In the genomic region with DNA sequence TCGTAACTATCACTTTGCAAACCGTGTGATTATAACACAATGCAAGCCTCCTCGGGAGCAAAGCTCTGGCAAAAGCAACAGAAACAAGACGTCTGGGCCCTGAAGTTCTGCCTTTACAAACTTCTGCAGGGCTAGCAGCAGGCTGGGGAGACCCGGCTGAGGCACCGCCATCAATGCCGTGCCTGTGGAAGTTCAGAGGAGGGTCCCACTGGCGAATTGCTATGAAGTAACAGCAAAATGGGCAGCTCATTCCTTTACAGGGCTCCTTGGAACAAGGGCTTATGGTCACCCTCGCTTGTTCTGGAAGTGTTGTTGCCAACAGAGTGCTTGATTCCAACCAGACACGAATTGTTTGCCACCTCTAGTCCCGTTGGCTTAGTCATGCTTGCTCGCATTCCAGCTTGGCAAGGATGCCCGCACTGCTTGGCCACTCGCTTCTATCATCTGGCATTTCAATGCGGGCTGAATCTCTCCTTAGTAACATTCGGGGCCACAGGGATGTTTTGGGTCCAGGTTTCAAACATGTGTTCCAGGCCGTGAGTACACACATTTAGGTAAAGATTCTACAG, we compare ENCODE assay signal across 11 mouse cellular contexts. TPM values are rescaled to one million over a fixed set of nuclear protein-coding genes. Genes with fewer than 3 reads are reported as not detected.
DNase-seq lines count a peak whose midpoint lies in the region; ATAC-seq and TF ChIP-seq lines count a peak whose summit lies in the region.
"Had no signal": no experiment of that assay in that cellular context is flagged by ENCODE, and none has a peak within 500 bp of the region (broad histone marks: within the 10 kb centered on the region; RNA-seq: fewer than 3 reads in every experiment).

No protein-coding gene starts in this region.

- H3K27me3 ChIP-seq in hindbrain, postnatal 0 days (ENCODE audit: insufficient read depth, low read length): no peaks in the 10 kb centered on the region
- no peaks in the 10 kb centered on the region for H3K27me3 ChIP-seq in hindbrain, embryonic 14.5 days (ENCODE audit: control insufficient read depth, insufficient read depth, low read length)

- no peaks in the 10 kb centered on the region for H3K9me3 ChIP-seq in hindbrain, postnatal 0 days (ENCODE audit: low read length)
- H3K9me3 ChIP-seq in hindbrain, embryonic 14.5 days (ENCODE audit: control insufficient read depth, low read length): no peaks in the 10 kb centered on the region

- no peaks in the 10 kb centered on the region for H3K36me3 ChIP-seq in hindbrain, postnatal 0 days (ENCODE audit: insufficient read depth, low read length)
- H3K36me3 ChIP-seq in hindbrain, embryonic 14.5 days (replicated peaks; ENCODE audit: control insufficient read depth, insufficient read depth): no peaks in the 10 kb centered on the region
- H3K36me3 ChIP-seq: G1E had no signal

- ATAC-seq in hindbrain, postnatal 0 days: peak; percentile 70
- ATAC-seq in hindbrain, embryonic 14.5 days (ENCODE audit: low FRiP score): no peak

- 49% methylated on average over 17 of the region's 17 CpGs for WGBS in hindbrain, postnatal 0 days
- 72% methylated on average over 17 of the region's 17 CpGs for WGBS in hindbrain, embryonic 14.5 days

- TF ChIP-seq CTCF in hindbrain, postnatal 0 days (IDR thresholded peaks at IDR 0.05; ENCODE audit: low read depth): no peak
- no peak for TF ChIP-seq CTCF in brain, embryonic 14.5 days (IDR thresholded peaks at IDR 0.05; ENCODE audit: borderline replicate concordance, extremely low read depth, insufficient read depth, insufficient read length)
- no peak for TF ChIP-seq CTCF in gastrocnemius, adult 2 months (IDR thresholded peaks at IDR 0.05)

- H3K4me2 ChIP-seq in hindbrain, postnatal 0 days (ENCODE audit: low read depth, low read length): peak overlapping the region; percentile 31; the same call in 1 of the 2 replicates
- no peak overlapping the region for H3K4me2 ChIP-seq in hindbrain, embryonic 14.5 days (replicated peaks)
- H3K4me2 ChIP-seq: lung, embryonic 14.5 days had no signal

- H3K9ac ChIP-seq in hindbrain, postnatal 0 days (replicated peaks; ENCODE audit: low read length): no peak overlapping the region
- no peak overlapping the region for H3K9ac ChIP-seq in hindbrain, embryonic 14.5 days
- H3K9ac ChIP-seq: lung, embryonic 14.5 days had no signal

- H3K27ac ChIP-seq in hindbrain, postnatal 0 days: no peak overlapping the region
- no peak overlapping the region for H3K27ac ChIP-seq in hindbrain, embryonic 14.5 days
- no peak overlapping the region for H3K27ac ChIP-seq in gastrocnemius, adult 2 months

- no peaks in the 10 kb centered on the region for H3K4me1 ChIP-seq in hindbrain, postnatal 0 days (ENCODE audit: insufficient read depth, low read length)
- no peaks in the 10 kb centered on the region for H3K4me1 ChIP-seq in hindbrain, embryonic 14.5 days (replicated peaks; ENCODE audit: control insufficient read depth, insufficient read depth, low read length)

- no peak for TF ChIP-seq POLR2A in brain, embryonic 14.5 days (IDR thresholded peaks at IDR 0.05; ENCODE audit: borderline replicate concordance, extremely low read depth, insufficient read depth, insufficient read length, poor library complexity, severe bottlenecking)

- peak; percentile 59 for DNase-seq in hindbrain, postnatal 0 days (ENCODE audit: low spot score)
- DNase-seq in hindbrain, embryonic 14.5 days (ENCODE audit: low spot score): no peak
- peak; percentile 56 for DNase-seq in brain, embryonic 14.5 days (ENCODE audit: low read depth)
- peak; percentile 77 for DNase-seq in gastrocnemius, adult 2 months
- DNase-seq in left cerebral cortex, postnatal 4 days: peak; percentile 66
- DNase-seq in MN1 (ENCODE audit: low spot score): no peak
- DNase-seq in embryo, embryonic 11 days: no peak
- DNase-seq in embryo, embryonic 9.5 days (ENCODE audit: extremely low spot score): no peak

- H3K4me3 ChIP-seq in hindbrain, postnatal 0 days (ENCODE audit: low read length): no peak overlapping the region
- no peak overlapping the region for H3K4me3 ChIP-seq in hindbrain, embryonic 14.5 days (replicated peaks; ENCODE audit: low read length)
- peak overlapping the region; percentile 61 for H3K4me3 ChIP-seq in gastrocnemius, adult 2 months

- intact Hi-C loops in gastrocnemius, adult 2 months (cut with DNase I): no loop called here
- intact Hi-C loops in left cerebral cortex, postnatal 4 days (cut with DNase I): no loop called here

RNA-seq across cellular contexts. Expression of a gene that starts 29.8 kb away (rescaled TPM):
- total RNA-seq in hindbrain, postnatal 0 days (2014; rRNA removed): 6.8 and 7.8 TPM in 2 replicates
- 10.4 and 11.8 TPM in 2 replicates for polyA plus RNA-seq in hindbrain, postnatal 0 days (2015; fragmentation: Nextera tagmentation; extraction: Ambion mirVana)
- 16.1 and 17.5 TPM in 2 replicates for polyA plus RNA-seq in hindbrain, embryonic 14.5 days (2014; fragmentation: Nextera tagmentation; extraction: Ambion mirVana)
- polyA plus RNA-seq in brain, embryonic 14.5 days (2012; rRNA removed): 13.5 and 15.5 TPM in 2 replicates
- 1 to 10 TPM; 2.0 to 2.4 TPM for total RNA-seq in gastrocnemius, adult 2 months (2021)
- 10 to 100 TPM; 10.1 to 12.2 TPM for total RNA-seq in left cerebral cortex, postnatal 4 days (2021)
- total RNA-seq: hematopoietic stem cell, adult 5-6 weeks had no signal
- polyA plus RNA-seq: G1E had no signal

RNA-seq across cellular contexts. Expression of a gene that starts 29.9 kb away (rescaled TPM):
- total RNA-seq in hindbrain, postnatal 0 days (2014; rRNA removed): 11.5 and 12.5 TPM in 2 replicates
- polyA plus RNA-seq in hindbrain, postnatal 0 days (2015; fragmentation: Nextera tagmentation; extraction: Ambion mirVana): 4.9 and 5.0 TPM in 2 replicates
- 7.5 and 8.7 TPM in 2 replicates for polyA plus RNA-seq in hindbrain, embryonic 14.5 days (2014; fragmentation: Nextera tagmentation; extraction: Ambion mirVana)
- 14.4 and 19.9 TPM in 2 replicates for polyA plus RNA-seq in brain, embryonic 14.5 days (2012; rRNA removed)
- 10 to 100 TPM; 17.6 to 23.2 TPM for total RNA-seq in gastrocnemius, adult 2 months (2021)
- total RNA-seq in left cerebral cortex, postnatal 4 days (2021): 10 to 100 TPM; 50.1 to 56.7 TPM
- polyA plus RNA-seq: G1E had no signal

Comparison
In these comparisons a context has a peak if more than half of its experiments do, and no peak if none do; other contexts are left out.
1. DNase-seq: peak in hindbrain, postnatal 0 days (single experiment), brain, embryonic 14.5 days (single experiment), gastrocnemius, adult 2 months (single experiment) and left cerebral cortex, postnatal 4 days (single experiment); none in hindbrain, embryonic 14.5 days (single experiment), MN1 (single experiment), embryo, embryonic 11 days (single experiment) and embryo, embryonic 9.5 days (single experiment).